Mouse (Mus musculus) kidney, postnatal 4 days (tissue): ENCODE measurements around the gene Aldh3a1.

Experiments used
- DNase-seq, 2 experiments: peaks; one replicate each; pipeline ENCODE4 v3.0.0; 2021; ENCODE audit warnings: mixed read lengths in 2 of 2

Gene Aldh3a1

GRCm38 (mm10) chr11:61252807-61253206, 45.5 kb downstream of the Aldh3a1 start:
- no peak for DNase-seq

- DNase-seq, result no peak
These were observed 51.8 kb downstream of the Aldh3a1 start for GRCm38 (mm10) chr11:61259106-61259505.

- no peak for DNase-seq
These were observed 55.2 kb downstream of the Aldh3a1 start for GRCm38 (mm10) chr11:61262516-61262915.

- DNase-seq, result no peak
These were observed 56.5 kb downstream of the Aldh3a1 start for GRCm38 (mm10) chr11:61263841-61264240.

- DNase-seq, result peak; percentile 97 to 98
These were observed 59.5 kb downstream of the Aldh3a1 start, which contains the start of gene Aldh3a2 for GRCm38 (mm10) chr11:61266551-61267533. TSS of gene Aldh3a2 (minus strand) at chr11:61267464.
